Mouse (Mus musculus): Measurements from ENCODE around the gene Ranbp3l. TPM values are rescaled to one million over a fixed set of nuclear protein-coding genes. Genes with fewer than 3 reads are reported as not detected.

Ranbp3l gene
- 0.38 and 0.41 TPM in 2 replicates for polyA plus RNA-seq (2015; fragmentation: Nextera tagmentation; extraction: Ambion mirVana)

- Histone ChIP-seq H3K4me3 (replicated peaks) (peak within 1 kb of the TSS; percentile 31), H3K9ac (peak within 1 kb of the TSS; percentile 31), H3K9me3 (no peaks in the 10 kb centered on the region), H3K4me2 (replicated peaks) (peak within 1 kb of the TSS; percentile 58), H3K36me3 (no peaks in the 10 kb centered on the region), H3K27ac (peak within 1 kb of the TSS; percentile 19; the same call in 1 of the 2 replicates), H3K4me1 (replicated peaks) (0 out of 2 replicates have a peak, but pooled peaks cover 2% of the 10 kb centered on the region), H3K27me3 (replicated peaks) (no peaks in the 10 kb centered on the region)
- peak; percentile 82 for ATAC-seq
- WGBS: 21% methylated on average over 18 of the region's 18 CpGs
These were observed at the start of gene Ranbp3l for GRCm38 (mm10) chr15:8967573-8968228. Gene Ranbp3l, plus strand, starts transcription at chr15:8967949.

- Histone ChIP-seq H3K27ac (no peak overlapping the region), H3K4me2 (replicated peaks) (no peak overlapping the region), H3K36me3 (no peaks in the 10 kb centered on the region), H3K9ac (no peak overlapping the region), H3K27me3 (replicated peaks) (no peaks in the 10 kb centered on the region), H3K4me3 (replicated peaks) (no peak overlapping the region), H3K4me1 (replicated peaks) (no peaks in the 10 kb centered on the region), H3K9me3 (no peaks in the 10 kb centered on the region)
- ATAC-seq: no peak
- WGBS: 75% methylated on average over 1 of the region's 1 CpGs
These were observed 37.7 kb upstream of the Ranbp3l start for GRCm38 (mm10) chr15:8930061-8930460.

GRCm38 (mm10) chr15:8936911-8937310 is 30.8 kb upstream of the Ranbp3l start:
- no peak overlapping the region for H3K9ac ChIP-seq
- no peaks in the 10 kb centered on the region for H3K27me3 ChIP-seq (replicated peaks)
- H3K27ac ChIP-seq: no peak overlapping the region
- H3K4me2 ChIP-seq (replicated peaks): no peak overlapping the region
- H3K4me3 ChIP-seq (replicated peaks): no peak overlapping the region
- H3K36me3 ChIP-seq: no peaks in the 10 kb centered on the region
- ATAC-seq: no peak
- WGBS: 88% methylated on average over 3 of the region's 3 CpGs
- H3K9me3 ChIP-seq: no peaks in the 10 kb centered on the region
- no peaks in the 10 kb centered on the region for H3K4me1 ChIP-seq (replicated peaks)

- H3K27me3 ChIP-seq (replicated peaks): no peaks in the 10 kb centered on the region
- no peak overlapping the region for H3K4me2 ChIP-seq (replicated peaks)
- no peak overlapping the region for H3K27ac ChIP-seq
- ATAC-seq: no peak
- 54% methylated on average over 5 of the region's 5 CpGs for WGBS
- no peak overlapping the region for H3K4me3 ChIP-seq (replicated peaks)
- no peak overlapping the region for H3K9ac ChIP-seq
- H3K36me3 ChIP-seq: no peaks in the 10 kb centered on the region
- H3K4me1 ChIP-seq (replicated peaks): no peaks in the 10 kb centered on the region
- no peaks in the 10 kb centered on the region for H3K9me3 ChIP-seq
These were observed 26.9 kb upstream of the Ranbp3l start for GRCm38 (mm10) chr15:8940861-8941260.

- Histone ChIP-seq H3K4me2 (replicated peaks) (no peak overlapping the region), H3K27ac (no peak overlapping the region), H3K36me3 (no peaks in the 10 kb centered on the region), H3K9me3 (no peaks in the 10 kb centered on the region), H3K27me3 (replicated peaks) (no peaks in the 10 kb centered on the region), H3K9ac (no peak overlapping the region), H3K4me1 (replicated peaks) (no peaks in the 10 kb centered on the region), H3K4me3 (replicated peaks) (no peak overlapping the region)
- 68% methylated on average over 4 of the region's 4 CpGs for WGBS
- no peak for ATAC-seq
These were observed 16.9 kb upstream of the Ranbp3l start for GRCm38 (mm10) chr15:8950856-8951255.

- Histone ChIP-seq H3K4me2 (replicated peaks) (no peak overlapping the region), H3K4me1 (replicated peaks) (no peaks in the 10 kb centered on the region), H3K36me3 (no peaks in the 10 kb centered on the region), H3K27me3 (replicated peaks) (no peaks in the 10 kb centered on the region), H3K27ac (no peak overlapping the region), H3K9me3 (no peaks in the 10 kb centered on the region), H3K9ac (no peak overlapping the region), H3K4me3 (replicated peaks) (no peak overlapping the region)
- no peak for ATAC-seq
- 58% methylated on average over 2 of the region's 2 CpGs for WGBS
These were observed 4.4 kb upstream of the Ranbp3l start for GRCm38 (mm10) chr15:8963323-8963722.

GRCm38 (mm10) chr15:8968229-8968595 is 463 bp downstream of the Ranbp3l start:
- WGBS: 34% methylated on average over 14 of the region's 14 CpGs
- Histone ChIP-seq H3K4me1 (replicated peaks) (0 out of 2 replicates have a peak, but pooled peaks cover 2% of the 10 kb centered on the region), H3K9me3 (no peaks in the 10 kb centered on the region), H3K4me2 (replicated peaks) (peak overlapping the region; percentile 58), H3K36me3 (no peaks in the 10 kb centered on the region), H3K4me3 (replicated peaks) (peak overlapping the region; percentile 31), H3K9ac (0 out of 2 replicates have a peak overlapping the region, but pooled peaks have one; percentile 31), H3K27me3 (replicated peaks) (no peaks in the 10 kb centered on the region), H3K27ac (no peak overlapping the region)
- peak; percentile 73 for ATAC-seq

GRCm38 (mm10) chr15:8969061-8969635 is 1.4 kb downstream of the Ranbp3l start:
- Histone ChIP-seq H3K36me3 (no peaks in the 10 kb centered on the region), H3K4me2 (replicated peaks) (no peak overlapping the region), H3K4me3 (replicated peaks) (no peak overlapping the region), H3K27ac (no peak overlapping the region), H3K27me3 (replicated peaks) (no peaks in the 10 kb centered on the region), H3K4me1 (replicated peaks) (0 out of 2 replicates have a peak, but pooled peaks cover 2% of the 10 kb centered on the region), H3K9ac (no peak overlapping the region), H3K9me3 (no peaks in the 10 kb centered on the region)
- WGBS: 74% methylated on average over 10 of the region's 10 CpGs
- peak; percentile 10; the same call in 1 of the 2 replicates for ATAC-seq

GRCm38 (mm10) chr15:8991211-8991610 is 23.5 kb downstream of the Ranbp3l start:
- Histone ChIP-seq H3K27ac (no peak overlapping the region), H3K36me3 (no peaks in the 10 kb centered on the region), H3K4me3 (replicated peaks) (no peak overlapping the region), H3K4me1 (replicated peaks) (no peaks in the 10 kb centered on the region), H3K9ac (no peak overlapping the region), H3K27me3 (replicated peaks) (no peaks in the 10 kb centered on the region), H3K9me3 (no peaks in the 10 kb centered on the region), H3K4me2 (replicated peaks) (no peak overlapping the region)
- WGBS: 92% methylated on average over 6 of the region's 6 CpGs
- ATAC-seq: no peak

- WGBS: 65% methylated on average over 12 of the region's 12 CpGs
- Histone ChIP-seq H3K9me3 (no peaks in the 10 kb centered on the region), H3K4me2 (replicated peaks) (no peak overlapping the region), H3K27me3 (replicated peaks) (no peaks in the 10 kb centered on the region), H3K4me1 (replicated peaks) (no peaks in the 10 kb centered on the region), H3K9ac (no peak overlapping the region), H3K4me3 (replicated peaks) (no peak overlapping the region), H3K36me3 (no peaks in the 10 kb centered on the region), H3K27ac (no peak overlapping the region)
- ATAC-seq: no peak
These were observed 24.4 kb downstream of the Ranbp3l start for GRCm38 (mm10) chr15:8991859-8992838.

GRCm38 (mm10) chr15:8994608-8995277 is 27.0 kb downstream of the Ranbp3l start:
- no peak overlapping the region for H3K4me3 ChIP-seq (replicated peaks)
- H3K27ac ChIP-seq: no peak overlapping the region
- H3K9ac ChIP-seq: no peak overlapping the region
- no peaks in the 10 kb centered on the region for H3K36me3 ChIP-seq
- no peaks in the 10 kb centered on the region for H3K4me1 ChIP-seq (replicated peaks)
- ATAC-seq: no peak
- no peaks in the 10 kb centered on the region for H3K9me3 ChIP-seq
- H3K27me3 ChIP-seq (replicated peaks): no peaks in the 10 kb centered on the region
- no peak overlapping the region for H3K4me2 ChIP-seq (replicated peaks)
- 76% methylated on average over 8 of the region's 8 CpGs for WGBS

GRCm38 (mm10) chr15:8995490-8995889 is 27.7 kb downstream of the Ranbp3l start:
- ATAC-seq: no peak
- WGBS: 40% methylated on average over 7 of the region's 7 CpGs
- H3K9me3 ChIP-seq: no peaks in the 10 kb centered on the region
- no peak overlapping the region for H3K9ac ChIP-seq
- H3K4me3 ChIP-seq (replicated peaks): no peak overlapping the region
- H3K27me3 ChIP-seq (replicated peaks): no peaks in the 10 kb centered on the region
- H3K4me1 ChIP-seq (replicated peaks): no peaks in the 10 kb centered on the region
- H3K27ac ChIP-seq: no peak overlapping the region
- no peak overlapping the region for H3K4me2 ChIP-seq (replicated peaks)
- no peaks in the 10 kb centered on the region for H3K36me3 ChIP-seq
